Mouse (Mus musculus) urinary bladder, postnatal 14 days (tissue): ENCODE measurements around the gene Gins2.

Source experiments
- DNase-seq: peaks from one replicate; pipeline ENCODE4 v3.0.0; 2021; ENCODE audit warnings: low spot score

Gins2 gene

GRCm38 (mm10) chr8:120544155-120544554 lies 44.9 kb downstream of the Gins2 start:
- DNase-seq, result no peak

GRCm38 (mm10) chr8:120543416-120544055 lies 45.6 kb downstream of the Gins2 start:
- DNase-seq, result no peak

DNA sequence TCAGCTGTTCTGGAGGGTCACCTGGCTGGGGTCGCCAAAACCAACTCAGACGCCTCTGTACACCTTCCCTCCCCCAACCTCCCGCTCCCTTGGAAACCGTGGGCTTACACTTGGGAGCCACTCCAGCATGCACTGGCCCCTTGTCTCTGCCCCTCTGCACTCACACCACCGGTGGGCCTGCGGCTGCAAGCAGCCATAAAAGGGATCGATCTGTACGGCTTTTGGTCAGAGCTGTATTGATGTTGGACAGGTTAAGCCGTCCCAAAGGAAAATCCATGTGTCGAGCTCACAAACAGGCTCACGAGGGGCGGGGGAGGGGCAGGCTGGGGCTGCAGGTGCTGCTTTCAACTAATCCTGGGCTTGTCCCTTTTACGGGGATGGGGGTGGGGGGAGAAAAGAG lies 46.1 kb downstream of the Gins2 start:
- DNase-seq, result no peak

DNA sequence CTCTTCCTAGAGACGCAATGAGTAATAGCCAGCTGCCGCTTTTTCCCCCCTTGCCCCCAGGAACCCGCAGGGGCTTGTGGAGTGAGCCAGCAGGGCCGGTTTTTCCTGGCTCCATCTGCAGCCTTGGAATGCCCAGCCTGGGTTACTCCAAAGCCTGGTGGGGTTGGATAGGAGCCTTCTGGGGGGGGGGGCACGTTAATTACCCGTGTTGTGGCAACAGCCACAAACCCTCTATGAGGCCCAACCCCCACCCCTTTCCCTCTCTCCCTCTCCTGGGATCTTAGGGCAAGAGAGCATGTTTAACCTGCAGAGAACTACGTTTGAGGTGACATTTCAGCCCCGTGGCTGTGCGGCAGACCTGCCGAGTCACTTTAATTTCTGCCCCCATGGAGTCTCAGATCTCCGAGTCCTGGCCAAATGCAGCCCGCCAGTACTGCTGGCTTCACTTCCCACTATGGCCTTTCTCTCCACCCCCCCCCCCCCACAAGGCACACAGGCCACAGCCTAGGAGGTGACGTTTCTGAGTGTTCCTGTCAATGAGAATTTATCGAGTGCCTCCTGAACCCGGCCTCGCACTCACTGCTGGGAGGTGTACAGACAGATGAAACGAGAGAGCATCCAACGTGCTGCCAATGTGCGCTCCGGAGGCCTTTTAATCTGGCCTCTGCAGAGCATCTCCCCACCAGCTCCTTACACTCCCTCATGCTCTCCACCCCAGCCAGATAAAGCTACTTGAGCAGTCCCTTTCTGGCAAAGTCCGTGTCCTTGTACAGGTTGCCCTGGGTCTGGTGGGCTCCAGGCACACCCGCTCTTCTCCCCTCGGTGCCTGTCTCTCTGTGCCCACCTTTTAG lies 49.1 kb downstream of the Gins2 start:
- DNase-seq, result peak; percentile 70

GRCm38 (mm10) chr8:120539381-120539774 lies 49.7 kb downstream of the Gins2 start:
- DNase-seq, result no peak

GRCm38 (mm10) chr8:120538397-120539240 lies 50.5 kb downstream of the Gins2 start:
- peak; percentile 91 for DNase-seq

GRCm38 (mm10) chr8:120537818-120538396 lies 51.2 kb downstream of the Gins2 start:
- DNase-seq, result peak; percentile 59

DNA sequence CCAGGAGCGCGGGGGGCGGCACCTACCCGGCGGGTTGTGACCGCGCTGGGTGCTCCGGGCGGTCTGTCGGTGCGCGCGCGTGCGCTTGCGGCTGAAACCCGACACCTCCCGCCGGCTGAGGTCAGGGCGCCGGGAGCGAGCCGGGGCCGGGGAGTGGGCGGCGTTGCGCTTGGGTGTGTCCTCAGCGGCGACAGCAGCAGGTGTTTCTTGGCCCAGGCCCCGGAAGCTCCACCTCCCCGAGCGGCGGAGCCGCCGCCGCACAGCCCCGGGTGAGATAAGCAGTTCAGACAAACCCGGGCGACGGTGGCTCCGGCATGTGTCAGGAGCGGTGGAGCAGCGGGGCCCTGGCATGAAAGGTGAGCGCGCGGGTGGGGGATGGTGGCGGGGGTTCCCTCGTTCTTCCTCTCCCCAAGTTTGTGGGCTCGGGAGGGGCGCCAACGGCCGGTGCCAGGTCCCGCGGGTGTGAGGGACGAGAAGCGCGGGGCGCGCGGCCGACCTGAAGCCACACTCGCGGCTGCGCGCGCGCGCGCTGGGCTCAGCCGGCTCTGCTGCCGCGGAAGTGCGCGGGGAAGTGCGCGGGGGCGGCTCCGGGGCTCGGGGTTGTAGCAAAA lies 51.8 kb downstream of the Gins2 start:
- DNase-seq, result peak; percentile 89

DNA sequence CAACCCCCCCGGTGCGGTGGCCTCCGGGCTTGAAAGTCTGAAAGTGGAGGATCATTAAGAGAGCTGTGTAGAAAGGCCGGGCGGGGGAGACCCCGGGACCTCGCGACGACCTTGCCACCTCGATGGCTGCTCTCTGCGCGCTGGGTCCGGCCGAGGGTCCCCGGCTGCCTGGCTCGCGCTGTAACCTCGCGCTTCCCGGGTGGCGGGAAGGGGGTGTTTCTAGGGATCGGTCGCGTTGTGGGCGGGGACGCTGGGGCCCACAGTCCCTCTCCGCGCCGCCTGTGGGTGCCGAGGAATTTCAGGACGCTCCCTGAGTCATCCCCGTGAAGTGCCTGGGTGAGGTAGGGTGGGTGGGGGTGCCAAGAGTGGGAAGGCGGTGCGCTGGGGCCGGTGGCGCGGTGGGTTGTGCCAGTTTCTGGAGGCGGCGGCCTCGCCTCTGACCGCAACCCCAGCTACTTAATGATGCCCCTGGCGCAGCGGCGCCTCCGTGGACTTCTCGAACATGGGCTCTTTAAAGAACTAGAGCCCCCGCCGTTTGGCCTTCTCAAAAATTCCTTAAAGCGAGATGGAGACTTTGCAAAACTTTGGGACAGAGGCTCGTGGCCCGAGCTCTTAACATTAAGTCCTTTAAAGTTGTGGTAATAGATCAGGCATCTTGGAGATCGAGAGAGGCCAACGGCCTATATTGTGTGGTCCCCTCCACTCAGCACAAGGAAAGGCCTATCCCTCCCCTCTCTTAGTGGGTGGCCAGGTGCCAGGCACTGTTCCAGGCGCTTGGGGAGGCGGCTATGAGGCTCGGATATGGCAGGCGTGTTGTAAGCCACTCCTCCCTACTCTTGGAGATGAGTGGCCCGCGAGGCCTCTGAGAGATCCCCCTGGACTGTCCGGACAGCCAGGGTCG lies 52.5 kb downstream of the Gins2 start:
- peak; percentile 57 for DNase-seq

DNA sequence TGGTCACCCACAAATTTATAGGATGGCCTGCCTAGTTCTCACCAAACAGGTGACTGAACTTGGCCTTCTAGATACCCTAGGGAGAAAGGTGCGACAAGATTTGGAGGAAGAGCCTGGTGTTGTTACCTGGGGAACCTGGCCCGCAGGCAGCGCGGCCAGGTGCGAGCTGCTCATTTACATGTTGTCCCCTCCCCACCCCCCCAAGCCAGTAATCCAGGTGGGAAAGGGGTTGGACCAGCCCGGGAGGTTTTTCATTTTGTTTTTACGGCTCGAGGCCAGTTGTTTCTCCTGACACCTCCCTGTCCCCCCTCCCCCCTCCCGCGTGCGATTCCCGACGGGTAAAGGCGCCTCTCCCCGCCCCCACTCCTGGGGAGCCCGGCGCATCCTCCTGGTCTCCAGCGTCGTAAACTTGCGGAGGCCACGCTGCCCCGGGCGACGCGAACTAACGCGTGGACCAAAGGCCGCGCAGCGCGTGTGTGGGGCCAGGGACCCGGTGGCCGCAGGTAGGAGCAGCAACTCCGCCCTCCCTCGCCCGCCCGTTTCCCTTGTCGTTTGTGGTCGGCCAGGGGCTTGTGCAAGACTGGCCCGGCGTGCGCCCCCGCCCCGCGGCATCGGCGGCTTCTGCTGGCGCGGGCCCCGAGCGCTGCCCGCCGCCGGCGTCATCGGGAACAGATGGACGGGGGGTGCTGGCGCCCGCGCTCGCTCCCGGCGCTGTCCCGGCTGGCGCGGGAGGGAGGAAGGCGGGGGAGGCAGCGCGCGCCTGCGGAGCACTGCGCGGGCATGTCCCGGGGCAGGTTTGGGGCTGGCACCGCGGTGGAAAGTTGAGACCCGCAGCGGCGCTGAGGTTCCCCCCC lies 53.4 kb downstream of the Gins2 start:
- DNase-seq, result peak; percentile 57

DNA sequence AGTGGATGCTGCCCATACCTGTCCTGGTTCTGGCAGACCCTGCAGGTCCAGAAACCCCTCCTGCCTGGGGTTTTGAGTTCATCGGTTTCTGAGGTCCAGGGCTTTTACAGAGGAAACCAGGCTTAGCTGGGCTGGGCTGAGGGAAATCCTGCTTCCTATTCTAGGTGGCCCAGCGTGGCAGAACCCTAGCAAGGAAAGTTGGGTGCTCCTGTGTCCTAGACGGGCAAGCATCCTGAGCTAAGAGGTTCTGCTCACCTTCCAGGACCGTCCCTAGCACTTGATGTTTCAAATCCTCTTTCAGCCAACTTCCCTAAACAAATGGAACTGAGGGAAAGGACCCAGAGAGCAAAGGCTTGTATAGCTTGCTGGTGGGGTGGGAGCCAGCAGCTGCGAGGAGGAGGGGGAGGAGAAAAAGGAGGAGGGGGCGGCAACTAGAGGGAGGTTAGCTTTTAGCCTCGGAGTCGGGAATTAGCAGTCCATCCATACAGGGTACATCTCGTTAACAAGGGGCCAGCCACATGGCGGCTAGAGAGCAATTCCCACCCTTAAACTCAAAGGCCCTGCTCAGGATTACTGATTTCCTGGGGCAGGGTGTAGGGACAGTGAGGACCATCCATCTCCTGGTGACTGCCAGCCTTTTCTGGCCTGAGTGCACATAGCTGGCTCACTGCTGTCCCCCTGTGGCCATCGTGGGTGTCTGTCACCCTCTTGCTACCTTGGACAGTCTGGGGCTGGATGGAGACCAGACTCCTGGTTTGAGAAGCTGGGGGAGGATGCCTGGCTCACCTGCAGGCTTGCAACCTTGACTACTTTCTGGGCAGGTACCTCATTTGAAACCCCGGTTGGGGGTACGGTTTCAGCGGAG lies 54.4 kb downstream of the Gins2 start:
- DNase-seq, result peak; percentile 79

DNA sequence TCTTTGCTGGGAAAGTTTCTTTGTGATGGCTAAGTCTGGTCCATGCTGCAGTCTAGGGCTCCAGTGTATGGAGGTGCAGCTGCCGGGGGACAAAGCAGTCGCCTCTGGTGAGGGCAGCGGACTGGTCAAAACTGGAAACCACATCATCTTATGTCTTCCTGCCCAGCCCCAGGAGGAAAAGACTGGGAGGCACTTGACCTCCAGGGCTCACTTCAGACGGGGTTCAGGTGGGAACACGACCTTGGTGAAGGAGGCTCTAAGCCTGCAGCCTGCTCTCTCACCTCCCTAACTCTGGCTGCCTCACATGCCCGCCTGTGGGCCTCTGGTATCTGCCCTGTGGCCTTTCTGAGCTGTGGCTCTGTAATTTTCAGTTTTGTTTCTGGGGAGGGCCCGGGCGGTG lies 55.0 kb downstream of the Gins2 start:
- DNase-seq, result no peak

DNA sequence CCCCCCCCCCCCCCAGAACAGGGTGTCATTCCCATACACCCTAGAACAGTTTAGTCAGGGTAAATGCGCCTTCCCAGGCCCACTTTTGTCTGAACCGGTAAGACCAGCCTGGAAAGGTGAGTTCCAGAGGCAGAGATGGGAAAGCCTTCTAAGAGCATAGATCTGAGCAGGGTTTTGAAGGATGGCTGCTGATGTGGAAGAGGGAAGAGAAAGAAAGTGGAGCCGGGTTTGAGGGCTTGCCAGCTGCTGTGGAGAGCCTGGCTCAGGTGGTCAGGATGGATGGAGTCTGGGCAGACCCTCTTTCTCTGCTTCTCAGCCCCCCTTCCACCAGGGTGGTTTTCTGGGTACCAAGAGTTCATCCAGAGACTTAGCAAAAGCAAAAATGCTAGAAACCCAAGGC lies 55.7 kb downstream of the Gins2 start:
- no peak for DNase-seq

DNA sequence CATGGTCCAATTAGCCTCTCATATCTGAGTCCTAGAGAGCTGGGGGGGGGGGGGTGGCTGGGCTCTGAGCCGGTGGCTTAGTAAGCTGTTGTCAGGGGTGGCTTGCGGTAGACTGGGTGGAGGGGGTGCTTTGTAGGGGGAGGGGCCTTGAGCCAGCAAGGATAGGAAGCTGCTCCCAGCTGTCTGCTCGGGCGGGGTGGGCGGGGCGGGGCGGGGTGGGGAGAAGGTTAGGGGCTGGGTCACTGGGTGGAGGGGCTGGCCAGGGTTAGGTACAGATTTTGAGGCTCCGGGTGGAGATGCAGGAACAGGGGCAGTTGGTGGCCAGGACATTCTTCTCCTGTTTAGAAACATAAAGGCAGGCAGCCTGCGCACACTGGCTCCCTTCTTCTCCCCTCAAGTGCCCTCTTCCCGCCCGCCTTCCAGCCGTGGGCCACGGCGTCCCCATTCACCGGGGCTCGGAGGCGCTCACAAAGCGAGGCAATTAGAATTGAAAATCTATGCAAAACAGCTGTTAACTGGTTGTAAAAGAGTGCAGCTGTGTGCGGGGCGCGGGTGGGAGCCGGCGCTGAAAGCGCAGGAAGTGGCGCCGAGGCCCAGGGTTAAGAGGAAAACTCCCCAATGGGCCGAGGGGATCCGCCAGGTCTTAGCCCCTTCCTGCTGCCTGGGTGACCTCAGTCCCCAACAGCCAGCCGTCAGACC lies 56.4 kb downstream of the Gins2 start:
- DNase-seq, result no peak

DNA sequence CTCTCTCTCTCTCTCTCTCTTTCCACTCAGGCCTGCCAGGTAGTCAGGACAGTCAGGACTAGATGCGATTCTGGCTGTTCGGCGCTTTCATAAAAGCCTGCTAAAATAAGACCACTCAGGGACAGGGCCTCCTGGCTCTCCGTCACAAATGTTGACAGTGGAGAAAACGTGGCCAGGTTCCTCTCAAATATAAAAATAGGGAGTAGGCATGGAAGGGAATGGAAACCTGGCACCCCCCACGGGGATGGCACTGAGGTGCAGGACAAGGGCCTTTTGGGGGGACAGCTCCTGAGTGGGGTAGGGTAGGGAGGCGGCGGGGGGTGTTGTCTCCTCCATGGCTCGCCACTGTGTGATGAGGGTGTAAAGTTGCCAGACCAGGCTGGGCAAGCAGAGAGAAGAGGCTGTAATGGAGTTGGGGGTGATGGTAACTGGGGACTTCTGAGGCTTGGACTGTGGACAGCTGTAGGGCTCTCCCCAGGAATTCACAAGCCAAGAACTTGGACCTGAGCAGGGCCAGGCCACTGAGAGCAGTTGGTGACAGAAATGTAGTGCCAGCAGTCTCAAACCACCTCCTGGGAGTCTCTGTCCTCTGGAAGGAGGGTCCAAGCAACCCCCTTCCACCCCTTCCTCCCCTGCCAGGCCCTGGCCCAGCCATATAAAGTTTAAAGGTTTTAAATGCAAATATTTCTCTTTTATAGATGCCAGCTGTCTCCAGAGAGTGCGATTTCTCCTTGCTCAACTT lies 57.2 kb downstream of the Gins2 start:
- no peak for DNase-seq

- no peak for DNase-seq
Observed at GRCm38 (mm10) chr8:120530954-120531656, 58.0 kb downstream of the Gins2 start.

GRCm38 (mm10) chr8:120529226-120529625 lies 59.9 kb downstream of the Gins2 start:
- no peak for DNase-seq
